Mouse (Mus musculus) liver, postnatal 0 days (tissue): ENCODE results near the gene Tinagl1. TPM values are rescaled to one million over a fixed set of nuclear protein-coding genes. Genes with fewer than 3 reads are reported as not detected.

ENCODE experiments used
- ATAC-seq: fragments of 200-750 bp; cut with Nextera tagmentation; 2 replicates; pipeline ENCODE4 v1.8.0; 2017; ENCODE audit warnings: mild to moderate bottlenecking, moderate library complexity
- DNase-seq: peaks from one replicate; pipeline ENCODE4 v3.0.0-alpha.2; 2016
- H3K27ac ChIP-seq: fragments of 300-500 bp; sonication (generic); 2 replicates; pipeline ENCODE4 v1.5.1; 2014; ENCODE audit warnings: antibody characterized with exemption, moderate library complexity, mild to moderate bottlenecking, low read depth
- H3K27me3 ChIP-seq: fragments of 300-500 bp; sonication (generic); 2 replicates; pipeline ENCODE4 v1.6.1; 2014; ENCODE audit warnings: low read length, control low read depth, mixed read lengths; ENCODE audit not compliant: insufficient read depth
- H3K36me3 ChIP-seq: fragments of 300-500 bp; sonication (generic); replicated peaks from 2 replicates; pipeline ENCODE4 v1.6.1; 2014; ENCODE audit warnings: mild to moderate bottlenecking, control low read depth, low read length, moderate library complexity, mixed read lengths; ENCODE audit not compliant: insufficient read depth
- H3K4me1 ChIP-seq: fragments of 300-500 bp; sonication (generic); 2 replicates; pipeline ENCODE4 v1.6.1; 2014; ENCODE audit warnings: antibody characterized with exemption, mild to moderate bottlenecking, control low read depth; ENCODE audit not compliant: insufficient read depth
- H3K4me2 ChIP-seq: fragments of 300-500 bp; sonication (generic); 2 replicates; pipeline ENCODE4 v1.6.1; 2014; ENCODE audit warnings: low read depth, mild to moderate bottlenecking, low read length, moderate library complexity, mixed read lengths
- H3K4me3 ChIP-seq: fragments of 300-500 bp; sonication (generic); 2 replicates; pipeline ENCODE4 v1.5.1; 2014; ENCODE audit warnings: low read depth, low read length
- H3K9ac ChIP-seq: fragments of 300-500 bp; sonication (generic); replicated peaks from 2 replicates; pipeline ENCODE4 v1.6.1; 2014; ENCODE audit warnings: mild to moderate bottlenecking, moderate library complexity
- H3K9me3 ChIP-seq: fragments of 300-500 bp; sonication (generic); 2 replicates; pipeline ENCODE4 v1.6.1; 2016; ENCODE audit warnings: mild to moderate bottlenecking, control low read depth, low read length, mixed read lengths
- CTCF ChIP-seq: sonication (generic); IDR thresholded peaks from 2 replicates; pipeline ENCODE4 v1.5.1; 2016; ENCODE audit warnings: antibody characterized with exemption, low read depth
- EP300 ChIP-seq: IDR thresholded peaks from 2 replicates; pipeline ENCODE4 v1.6.1; 2016; ENCODE audit warnings: antibody characterized with exemption, low read depth, mild to moderate bottlenecking
- WGBS: fragments of 180-500 bp; shearing (Covaris S2); extraction: QIAGEN DNeasy Blood & Tissue Kit; methylation state at CpG from one replicate; pipeline ENCODE4 v1.1.7; 2014; ENCODE audit not compliant: insufficient replicate concordance; 5-methylcytosine and 5-hydroxymethylcytosine counted together
- polyA plus RNA-seq: library from polyadenylated mRNA; unstranded; fragments of >200 nt; fragmentation: Nextera tagmentation; extraction: Ambion mirVana; gene quantifications from 2 replicates; pipeline ENCODE4 v1.2.1, GENCODE M21; 2015

Tinagl1 gene
- polyA plus RNA-seq, 1 experiment from 2014 or later: 22.9 TPM

GRCm38 (mm10) chr4:130174335-130175031 lies 439 bp downstream of the Tinagl1 start:
- WGBS: 5% methylated on average over 25 of the region's 25 CpGs
- H3K4me3 ChIP-seq: peak overlapping the region; percentile 38
- DNase-seq: peak; percentile 76

GRCm38 (mm10) chr4:130173911-130174311 lies 1.0 kb downstream of the Tinagl1 start:
- ATAC-seq: no peak
- peak overlapping the region; percentile 78 for H3K27ac ChIP-seq

More at GRCm38 (mm10) chr4:130174335-130175031, 439 bp downstream of the Tinagl1 start:
- peak overlapping the region; percentile 59 for H3K9ac ChIP-seq
- peak overlapping the region; percentile 78 for H3K27ac ChIP-seq
- peaks cover 24% of the 10 kb centered on the region for H3K4me1 ChIP-seq
- no peak for TF ChIP-seq CTCF
- no peak for TF ChIP-seq EP300
- H3K9me3 ChIP-seq: no peaks in the 10 kb centered on the region
- H3K4me2 ChIP-seq: peak overlapping the region; percentile 67
- peak; percentile 74 for ATAC-seq
- 0 out of 2 replicates have a peak, but pooled peaks cover 9% of the 10 kb centered on the region for H3K27me3 ChIP-seq
- H3K36me3 ChIP-seq: no peaks in the 10 kb centered on the region

GRCm38 (mm10) chr4:130173060-130173822 lies 1.7 kb downstream of the Tinagl1 start:
- Histone ChIP-seq H3K9me3 (no peaks in the 10 kb centered on the region), H3K27ac (peak overlapping the region; percentile 78), H3K4me2 (peak overlapping the region; percentile 67), H3K36me3 (no peaks in the 10 kb centered on the region), H3K4me1 (peaks cover 28% of the 10 kb centered on the region), H3K9ac (peak overlapping the region; percentile 59), H3K27me3 (0 out of 2 replicates have a peak, but pooled peaks cover 9% of the 10 kb centered on the region), H3K4me3 (peak overlapping the region; percentile 38)
- no peak for TF ChIP-seq CTCF
- no peak for TF ChIP-seq EP300
- DNase-seq (no peak), ATAC-seq (peak; percentile 40; the same call in 1 of the 2 replicates)
- WGBS: 59% methylated on average over 11 of the region's 11 CpGs

More at GRCm38 (mm10) chr4:130173911-130174311, 1.0 kb downstream of the Tinagl1 start:
- H3K36me3 ChIP-seq: no peaks in the 10 kb centered on the region
- DNase-seq: no peak
- H3K9ac ChIP-seq: peak overlapping the region; percentile 59
- H3K4me1 ChIP-seq: peaks cover 24% of the 10 kb centered on the region
- H3K9me3 ChIP-seq: no peaks in the 10 kb centered on the region
- H3K4me2 ChIP-seq: peak overlapping the region; percentile 67
- TF ChIP-seq EP300: no peak
- TF ChIP-seq CTCF: no peak
- H3K4me3 ChIP-seq: peak overlapping the region; percentile 38
- 0 out of 2 replicates have a peak, but pooled peaks cover 9% of the 10 kb centered on the region for H3K27me3 ChIP-seq
- WGBS: 43% methylated on average over 19 of the region's 19 CpGs

GRCm38 (mm10) chr4:130171951-130172765 lies 2.8 kb downstream of the Tinagl1 start:
- H3K27ac ChIP-seq: peak overlapping the region; percentile 16; the same call in 1 of the 2 replicates
- peaks cover 35% of the 10 kb centered on the region for H3K4me1 ChIP-seq
- WGBS: 60% methylated on average over 9 of the region's 11 CpGs
- 0 out of 2 replicates have a peak, but pooled peaks cover 9% of the 10 kb centered on the region for H3K27me3 ChIP-seq
- no peaks in the 10 kb centered on the region for H3K36me3 ChIP-seq
- ATAC-seq: no peak
- TF ChIP-seq CTCF: no peak
- no peak for TF ChIP-seq EP300
- no peaks in the 10 kb centered on the region for H3K9me3 ChIP-seq
- H3K4me3 ChIP-seq: 0 out of 2 replicates have a peak overlapping the region, but pooled peaks have one; percentile 38
- no peak overlapping the region for H3K9ac ChIP-seq
- DNase-seq: peak; percentile 51
- peak overlapping the region; percentile 67; the same call in 1 of the 2 replicates for H3K4me2 ChIP-seq

- WGBS: 77% methylated on average over 4 of the region's 4 CpGs
- peaks cover 5% of the 10 kb centered on the region; the same call in 1 of the 2 replicates for H3K27me3 ChIP-seq
- TF ChIP-seq EP300 (no peak), CTCF (no peak)
Measured at GRCm38 (mm10) chr4:130170362-130170761, 4.6 kb downstream of the Tinagl1 start.

More at GRCm38 (mm10) chr4:130170362-130170761, 4.6 kb downstream of the Tinagl1 start:
- H3K9ac ChIP-seq: no peak overlapping the region
- DNase-seq (no peak), ATAC-seq (no peak)
- no peak overlapping the region for H3K27ac ChIP-seq
- H3K9me3 ChIP-seq: no peaks in the 10 kb centered on the region
- H3K4me2 ChIP-seq: no peak overlapping the region
- H3K36me3 ChIP-seq: peaks cover 7% of the 10 kb centered on the region
- no peak overlapping the region for H3K4me3 ChIP-seq
- peaks cover 30% of the 10 kb centered on the region for H3K4me1 ChIP-seq
